Mouse (Mus musculus): Measurements from ENCODE around the gene Yy1.

GRCm38 (mm10) chr12:108760016-108760415 lies 32.8 kb upstream of the Yy1 start:
- TF ChIP-seq CTCF (IDR thresholded peaks at IDR 0.05; ENCODE audit: low read depth, low read length) (no peak), GATA1 (IDR thresholded peaks at IDR 0.05; ENCODE audit: borderline replicate concordance, low read length) (no peak), TAL1 (conservative IDR thresholded peaks at IDR 0.05; ENCODE audit: low read depth, low read length) (no peak), POLR2AphosphoS5 (IDR thresholded peaks at IDR 0.05; ENCODE audit: insufficient replicate concordance, low read depth, low read length) (no peak)

Data from G1E (cell line).